Mouse (Mus musculus): ENCODE data around the gene Gata2.

Gene Gata2

DNA sequence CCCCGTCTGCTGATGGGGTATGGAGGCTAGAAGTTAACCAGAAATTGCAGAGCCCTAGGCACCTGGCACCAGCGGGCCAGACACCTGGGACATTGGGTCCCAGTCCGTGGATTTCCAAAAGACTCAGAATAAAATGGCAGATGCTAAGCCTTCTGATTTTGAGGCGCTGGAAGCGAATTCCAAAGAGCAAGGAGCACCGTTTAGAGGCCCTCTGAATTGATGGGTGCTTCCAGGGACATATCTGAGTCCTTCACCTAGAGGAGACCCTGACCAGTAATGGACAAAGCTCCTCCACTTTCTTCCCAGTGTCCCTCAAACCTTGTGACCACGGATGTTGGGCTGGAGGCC is 1.3 kb downstream of the Gata2 start:
- no peak for DNase-seq (ENCODE audit: low read depth, low spot score)

- DNase-seq (ENCODE audit: low read depth, low spot score): no peak
Observed at GRCm38 (mm10) chr6:88196054-88196732, 2.5 kb downstream of the Gata2 start.

DNA sequence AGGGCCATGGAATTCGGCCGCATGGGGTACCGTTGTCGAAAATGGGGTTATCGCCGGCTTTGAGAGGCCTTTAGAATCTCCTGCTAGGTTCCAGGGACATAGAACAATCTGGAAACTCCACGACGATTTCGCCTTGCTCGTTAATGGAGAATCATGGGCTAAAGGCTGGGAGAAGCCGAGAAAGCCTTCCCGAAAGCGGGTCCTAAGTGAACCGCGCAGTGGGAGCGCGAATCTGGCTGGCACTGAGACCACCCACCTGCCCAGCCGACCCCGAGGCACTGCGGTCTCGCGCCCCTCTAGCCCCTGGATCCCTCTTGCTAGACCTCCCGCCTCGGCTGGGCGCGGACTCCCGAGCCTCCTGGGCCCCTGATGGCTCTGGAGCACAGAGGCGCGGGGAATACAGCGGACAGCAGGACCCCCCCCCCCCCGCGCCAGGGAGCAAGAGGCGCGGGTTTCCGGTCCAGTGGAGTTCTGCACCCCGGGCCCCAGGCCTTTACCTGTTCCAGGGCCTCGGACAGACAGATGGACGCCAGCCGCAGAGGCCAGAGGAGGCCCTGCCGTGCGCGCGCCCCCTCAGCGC is 3.1 kb downstream of the Gata2 start:
- no peak for DNase-seq (ENCODE audit: low read depth, low spot score)

DNA sequence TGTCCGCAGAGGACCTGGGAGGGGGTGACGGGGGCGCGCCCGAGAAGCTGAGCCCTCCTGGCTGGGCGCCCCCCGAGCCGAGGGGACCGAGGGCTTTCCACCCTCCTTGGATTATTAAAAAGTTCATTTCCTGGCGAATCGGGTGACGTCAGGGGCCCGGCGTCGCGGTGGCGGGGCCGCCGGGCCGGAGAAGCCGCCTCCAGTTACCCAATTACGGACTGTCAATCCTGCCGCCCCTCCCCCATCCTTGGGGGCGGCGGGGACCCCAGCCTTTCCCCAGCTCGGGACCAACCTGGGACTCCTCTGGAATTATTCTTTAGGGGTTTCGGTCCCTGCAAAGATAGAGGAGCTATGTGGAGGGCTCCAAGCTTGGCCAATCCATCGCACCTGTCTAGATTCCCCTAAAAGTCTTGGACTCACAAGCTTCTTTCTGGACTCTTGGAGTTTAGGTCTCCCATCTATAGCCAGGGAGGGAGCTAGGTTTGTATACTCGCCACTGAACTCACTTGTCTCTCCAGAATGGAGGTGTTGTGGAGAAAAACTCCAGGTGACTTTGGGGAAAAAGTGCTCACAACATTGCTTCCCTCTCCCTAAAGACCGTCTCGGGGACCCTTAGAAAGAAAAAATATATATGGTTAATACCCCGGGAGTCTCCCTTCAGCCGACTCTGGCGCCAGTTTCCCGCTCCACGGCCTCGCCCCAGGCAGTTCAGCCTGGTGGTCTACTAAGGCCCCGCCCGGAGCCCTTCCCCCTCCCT is 3.8 kb downstream of the Gata2 start:
- DNase-seq (ENCODE audit: low read depth, low spot score): no peak

GRCm38 (mm10) chr6:88198070-88198940 is 4.6 kb downstream of the Gata2 start:
- no peak for DNase-seq (ENCODE audit: low read depth, low spot score)

- no peak for DNase-seq (ENCODE audit: low read depth, low spot score)
Observed at GRCm38 (mm10) chr6:88199001-88199717, 5.5 kb downstream of the Gata2 start.

DNA sequence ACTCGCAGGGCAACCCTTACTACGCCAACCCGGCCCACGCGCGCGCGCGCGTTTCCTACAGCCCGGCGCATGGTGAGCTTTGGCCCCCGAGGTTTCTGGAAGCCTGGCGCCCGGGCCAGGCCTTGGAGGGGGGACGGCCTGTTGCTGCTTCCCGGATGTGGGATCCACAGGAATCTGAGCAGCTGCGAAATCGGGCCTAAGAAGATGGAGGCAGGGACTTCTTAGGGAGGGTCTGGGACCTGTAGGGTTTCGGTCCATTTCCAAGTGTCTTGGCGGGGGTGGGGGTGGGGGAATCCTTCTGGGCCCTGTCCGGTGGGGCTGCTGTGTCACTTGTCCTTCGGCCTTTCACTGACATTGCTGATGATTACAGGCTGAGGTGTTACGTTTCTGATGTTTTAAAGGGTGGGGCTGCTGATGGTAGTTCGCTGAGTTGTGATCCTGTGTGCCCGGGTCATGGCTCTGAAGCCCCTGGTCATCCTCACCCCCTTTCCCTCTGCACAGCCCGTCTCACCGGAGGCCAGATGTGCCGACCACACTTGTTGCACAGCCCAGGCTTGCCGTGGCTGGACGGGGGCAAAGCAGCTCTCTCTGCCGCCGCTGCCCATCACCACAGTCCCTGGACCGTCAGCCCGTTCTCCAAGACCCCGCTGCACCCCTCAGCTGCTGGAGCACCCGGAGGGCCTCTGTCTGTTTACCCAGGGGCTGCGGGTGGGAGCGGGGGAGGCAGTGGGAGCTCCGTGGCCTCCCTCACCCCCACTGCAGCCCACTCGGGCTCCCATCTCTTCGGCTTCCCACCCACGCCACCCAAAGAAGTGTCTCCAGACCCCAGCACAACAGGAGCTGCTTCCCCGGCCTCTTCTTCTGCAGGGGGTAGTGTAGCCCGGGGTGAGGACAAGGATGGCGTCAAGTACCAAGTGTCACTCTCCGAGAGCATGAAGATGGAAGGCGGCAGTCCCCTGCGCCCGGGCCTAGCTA is 6.3 kb downstream of the Gata2 start:
- DNase-seq (ENCODE audit: low read depth, low spot score): no peak

DNA sequence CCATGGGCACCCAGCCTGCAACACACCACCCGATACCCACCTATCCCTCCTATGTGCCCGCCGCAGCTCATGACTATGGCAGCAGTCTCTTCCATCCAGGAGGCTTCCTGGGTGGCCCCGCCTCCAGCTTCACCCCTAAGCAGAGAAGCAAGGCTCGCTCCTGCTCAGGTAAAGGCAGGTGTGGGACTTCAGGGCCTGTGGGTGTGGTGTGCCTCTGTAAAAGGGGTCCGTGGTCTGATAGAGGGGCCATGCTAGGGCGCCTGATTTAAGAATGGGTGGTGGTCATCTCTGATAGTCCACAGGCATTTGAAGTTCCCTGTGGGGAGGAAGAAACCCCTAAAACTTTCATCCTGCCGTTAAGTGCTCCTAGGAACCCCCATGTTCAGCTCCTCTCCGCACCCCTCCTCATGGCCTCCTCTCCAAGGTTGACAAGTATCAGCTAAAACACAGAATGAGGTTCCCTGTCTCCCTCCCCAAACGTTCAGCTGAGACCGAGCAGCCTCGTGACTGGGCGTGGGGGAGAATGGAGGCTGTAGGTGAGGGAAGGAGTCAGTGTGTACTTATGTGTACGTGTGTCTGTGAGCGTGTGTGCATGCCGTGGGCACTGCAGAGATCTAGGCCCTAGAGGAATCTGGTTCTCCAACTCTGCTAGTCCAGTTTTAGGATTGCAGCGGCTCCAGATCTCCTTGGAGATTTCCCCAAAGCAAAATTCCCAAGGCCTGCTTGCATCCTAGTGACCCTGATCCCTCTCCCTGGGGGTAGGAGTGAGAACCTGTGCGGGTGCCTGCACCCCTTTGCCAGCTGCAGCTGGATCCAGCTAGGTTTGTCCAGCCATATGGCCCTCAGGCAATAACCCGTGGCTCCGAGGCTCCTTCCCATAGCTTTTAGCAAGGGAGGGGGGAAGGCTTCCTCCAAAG is 7.3 kb downstream of the Gata2 start:
- DNase-seq (ENCODE audit: low read depth, low spot score): no peak

GRCm38 (mm10) chr6:88201926-88202700 is 8.4 kb downstream of the Gata2 start:
- no peak for DNase-seq (ENCODE audit: low read depth, low spot score)

DNA sequence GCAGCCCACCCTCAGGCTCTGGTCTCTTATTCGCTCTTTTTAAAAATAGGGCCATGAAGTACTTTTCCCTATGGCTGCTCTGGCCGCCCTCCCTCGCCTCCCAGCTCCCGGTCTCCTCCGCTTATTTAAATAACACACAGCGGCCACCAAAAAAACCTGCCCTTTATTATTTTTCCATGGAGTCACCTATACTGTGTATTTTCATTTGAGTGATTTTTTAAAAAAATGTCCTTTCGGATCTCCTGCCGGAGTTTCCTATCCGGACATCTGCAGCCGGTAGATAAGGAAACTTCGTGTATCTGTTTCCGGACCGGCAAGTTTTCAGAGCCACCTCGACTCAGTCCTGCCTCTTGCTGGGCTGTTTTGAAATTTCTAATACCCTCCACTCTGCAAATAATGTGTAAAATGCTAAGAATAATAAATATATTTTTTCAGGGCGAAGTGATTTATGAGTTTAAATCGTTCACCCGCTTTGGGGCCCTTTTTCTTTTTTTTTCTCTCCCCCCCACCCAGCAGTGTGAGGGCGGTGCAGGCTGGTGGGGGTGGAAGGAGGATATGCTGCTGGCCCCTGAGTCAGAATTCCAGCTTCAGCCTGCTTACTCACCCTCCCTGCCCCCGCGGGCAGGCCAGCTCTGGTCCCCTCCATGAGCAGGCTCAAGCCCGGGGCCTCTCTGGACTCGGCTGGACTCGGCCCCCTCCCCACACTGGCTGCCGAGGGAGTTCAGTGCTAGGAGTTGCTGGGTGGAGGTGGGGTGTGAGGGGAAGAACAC is 9.4 kb downstream of the Gata2 start:
- no peak for DNase-seq (ENCODE audit: low read depth, low spot score)

DNA sequence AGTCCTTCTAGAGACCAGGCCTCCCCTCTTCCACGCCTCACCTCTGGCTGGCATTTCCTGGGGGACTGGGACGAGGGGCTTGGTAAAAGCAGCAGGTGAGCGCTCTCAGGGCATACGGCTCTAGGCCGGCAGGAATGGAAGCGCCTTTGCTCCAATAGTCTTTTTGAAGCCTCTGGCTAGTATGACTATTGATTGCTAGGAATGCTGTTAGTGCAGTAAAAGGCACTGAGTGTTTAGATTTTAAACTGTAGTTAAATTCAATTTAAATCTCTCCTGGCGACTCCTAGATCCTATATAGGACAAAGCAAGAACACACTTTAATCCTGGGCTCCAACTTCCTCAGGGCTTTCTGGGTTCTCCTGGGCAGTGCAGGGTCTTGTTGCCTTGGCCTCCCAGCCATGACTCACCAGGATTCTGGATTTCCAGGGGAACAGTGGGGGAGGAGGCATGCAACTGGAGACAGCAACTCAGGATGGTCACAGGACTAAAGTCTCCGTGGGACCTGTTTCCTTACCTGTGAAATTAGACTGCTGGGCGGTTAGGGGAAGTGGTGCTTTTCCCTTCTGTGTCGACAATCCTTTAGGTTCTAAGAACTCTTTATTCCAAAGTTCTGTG is 10.2 kb downstream of the Gata2 start:
- DNase-seq (ENCODE audit: low read depth, low spot score): no peak

DNA sequence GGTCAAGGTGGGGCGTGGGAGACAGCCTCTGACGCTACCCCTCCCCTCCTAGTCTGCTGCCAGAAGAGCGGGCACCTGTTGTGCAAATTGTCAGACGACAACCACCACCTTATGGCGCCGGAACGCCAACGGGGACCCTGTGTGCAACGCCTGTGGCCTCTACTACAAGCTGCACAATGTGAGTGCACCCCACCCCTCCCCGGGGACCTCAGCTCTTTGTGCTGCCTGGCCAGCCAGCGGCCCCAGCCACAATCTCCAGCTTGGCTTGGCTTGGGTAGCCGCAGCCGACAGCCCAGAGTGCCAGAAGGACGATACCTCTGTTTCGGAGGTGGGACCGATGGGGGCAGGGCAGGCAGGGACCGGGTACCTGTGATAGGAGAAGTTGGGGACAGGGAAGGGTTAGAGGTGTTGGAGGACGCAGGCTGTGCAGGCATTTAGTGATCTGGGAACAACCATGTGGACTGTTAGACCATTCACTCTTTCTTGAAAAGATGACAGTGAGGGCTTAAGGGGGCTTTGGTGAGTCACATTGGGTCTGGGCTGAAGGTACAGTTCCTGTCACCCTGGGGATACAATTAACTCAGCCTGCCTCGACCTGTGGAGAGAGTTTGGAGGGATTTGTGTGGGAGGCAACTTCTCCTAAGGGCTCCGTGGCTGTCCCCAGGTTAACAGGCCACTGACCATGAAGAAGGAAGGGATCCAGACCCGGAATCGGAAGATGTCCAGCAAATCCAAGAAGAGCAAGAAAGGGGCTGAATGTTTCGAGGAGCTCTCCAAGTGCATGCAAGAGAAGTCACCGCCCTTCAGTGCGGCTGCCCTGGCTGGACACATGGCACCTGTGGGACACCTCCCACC is 11.1 kb downstream of the Gata2 start:
- no peak for DNase-seq (ENCODE audit: low read depth, low spot score)

GRCm38 (mm10) chr6:88205386-88205700 is 11.7 kb downstream of the Gata2 start:
- no peak for DNase-seq (ENCODE audit: low read depth, low spot score)

- DNase-seq (ENCODE audit: low read depth, low spot score): no peak
Observed at GRCm38 (mm10) chr6:88205937-88206336, 12.2 kb downstream of the Gata2 start.

DNA sequence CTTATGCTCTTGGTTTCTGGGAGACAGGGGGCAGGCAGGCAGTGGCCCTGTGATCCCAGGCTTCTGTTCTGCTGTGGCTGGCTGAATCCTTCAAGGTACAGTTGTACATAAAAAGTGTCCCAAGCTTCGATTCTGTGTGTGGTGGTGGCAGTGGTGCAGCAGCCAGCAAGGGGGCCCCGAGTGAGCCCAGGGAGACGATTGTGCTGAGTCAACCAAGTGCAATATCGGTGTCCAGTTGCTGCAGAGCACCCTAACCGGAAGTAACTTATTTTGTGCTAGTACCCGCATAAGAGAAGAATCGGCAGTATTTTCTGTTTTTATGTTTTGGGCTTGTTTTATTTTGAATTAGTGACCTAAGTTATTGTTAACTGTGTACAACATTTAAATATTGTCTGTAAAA is 12.9 kb downstream of the Gata2 start:
- no peak for DNase-seq (ENCODE audit: low read depth, low spot score)

DNA sequence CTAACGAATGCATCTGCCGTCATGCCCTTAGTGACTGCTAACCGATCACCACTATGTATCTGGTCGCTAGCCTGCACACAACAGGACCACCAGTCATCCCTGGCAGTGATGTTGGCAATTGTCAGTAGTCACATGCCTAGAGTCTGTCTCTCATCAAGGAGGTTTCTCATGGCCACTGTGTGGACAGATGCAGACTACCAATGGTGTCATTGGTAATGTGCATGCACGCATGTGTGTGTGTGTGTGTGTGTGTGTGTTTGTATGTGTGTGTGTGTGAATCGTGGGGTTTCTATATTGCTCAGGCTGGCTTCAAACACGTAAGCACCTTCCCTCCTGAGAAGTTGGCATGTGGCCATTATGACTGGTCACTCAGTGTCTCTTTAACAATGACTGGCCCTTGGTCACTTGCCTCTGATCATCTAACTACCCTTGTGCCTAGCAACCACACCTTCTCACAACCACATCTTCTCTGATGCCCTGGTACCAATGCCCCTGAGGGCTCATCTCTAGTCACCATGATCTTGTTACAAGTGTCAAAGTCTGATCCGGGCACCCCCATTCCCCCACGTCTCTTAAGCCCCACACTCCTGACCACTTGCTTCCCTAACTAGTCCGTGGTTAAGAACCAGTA is 13.8 kb downstream of the Gata2 start:
- DNase-seq (ENCODE audit: low read depth, low spot score): no peak

Data from brain, embryonic 18.5 days (tissue).